Mouse (Mus musculus) layer of hippocampus, postnatal 10 days (tissue): ENCODE measurements around the gene Ccdc61. TPM values are rescaled to one million over a fixed set of nuclear protein-coding genes. Genes with fewer than 3 reads are reported as not detected.
A peak's percentile ranks its signal among the peaks of the same experiment; 100 is the strongest.

Experiments
- DNase-seq, 2 experiments: peaks; one replicate each; pipeline ENCODE4 v3.0.0; 2021; ENCODE audit warnings: low spot score in 2 of 2
- long read RNA-seq: library from polyadenylated mRNA; stranded (forward); transcript quantifications from one replicate; pipeline ENCODE4 v2.0.0, GENCODE M21; 2023
- total RNA-seq, 2 experiments: library from RNA; stranded (reverse); gene quantifications; 2 replicates each; pipeline ENCODE4 v1.2.3; 2021

Ccdc61 gene
- 10 to 100 TPM; 11.9 to 14.4 TPM for total RNA-seq
- long read RNA-seq, transcript Ccdc61-201 (14 exons, 2,022 nt) = major isoform, 7 of 23 reads
- long read RNA-seq, partial matches to known transcripts = 4 of 23 reads
- long read RNA-seq, other reads (novel, unspliced or antisense) = 11 of 23 reads

DNA sequence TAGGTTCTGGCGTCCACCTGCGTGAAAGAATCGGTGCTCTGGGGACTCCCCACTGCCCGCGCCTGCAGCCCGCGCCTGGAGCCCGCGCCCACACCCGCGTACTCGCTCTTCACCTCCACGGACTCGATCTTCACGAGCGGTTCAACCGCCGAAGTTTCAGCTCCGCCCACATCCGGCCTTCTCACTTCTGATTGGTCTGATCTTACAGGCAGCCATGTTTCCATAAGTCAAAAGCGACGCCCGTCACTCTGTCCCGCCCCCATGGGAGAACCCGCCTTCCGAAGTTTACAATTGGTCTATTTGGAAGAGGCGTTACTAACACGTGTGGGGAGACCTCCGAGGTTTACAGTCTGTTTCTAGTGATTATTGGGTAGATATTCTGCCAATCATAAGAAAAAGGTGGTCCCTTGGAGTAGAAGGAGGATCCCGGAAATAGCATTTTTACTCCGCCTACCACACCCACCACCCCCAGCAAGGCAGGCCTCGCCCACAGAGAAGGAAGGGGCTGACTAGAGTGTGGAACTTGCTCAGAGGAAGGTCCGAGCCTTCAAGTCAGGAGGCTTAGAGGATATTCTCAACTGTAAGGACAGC is at the start of gene Ccdc61:
Gene Ccdc61, minus strand, starts transcription at position 175 of the 591 bp plus-strand sequence.
- peak; percentile 96 to 97 for DNase-seq

DNA sequence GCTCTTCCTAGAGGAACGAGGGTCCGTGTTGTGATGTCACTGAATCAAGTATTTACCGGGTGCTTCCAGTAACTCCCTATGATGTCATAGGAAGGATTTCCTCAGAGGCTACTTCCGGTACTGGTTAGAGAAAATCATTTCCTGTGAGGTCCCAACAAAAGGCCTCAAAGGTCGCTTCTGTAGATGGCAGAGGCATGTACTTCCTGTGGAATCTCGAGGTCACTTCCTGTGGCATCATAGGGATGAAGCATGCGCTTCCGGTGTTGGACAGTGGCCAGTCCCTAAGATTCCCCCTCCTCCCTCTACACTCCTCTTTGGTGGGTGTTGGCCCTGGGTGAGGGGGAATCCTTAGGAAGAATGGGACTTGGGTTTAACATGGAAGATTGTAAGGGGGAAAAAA is 49.2 kb upstream of the Ccdc61 start:
- no peak for DNase-seq

DNA sequence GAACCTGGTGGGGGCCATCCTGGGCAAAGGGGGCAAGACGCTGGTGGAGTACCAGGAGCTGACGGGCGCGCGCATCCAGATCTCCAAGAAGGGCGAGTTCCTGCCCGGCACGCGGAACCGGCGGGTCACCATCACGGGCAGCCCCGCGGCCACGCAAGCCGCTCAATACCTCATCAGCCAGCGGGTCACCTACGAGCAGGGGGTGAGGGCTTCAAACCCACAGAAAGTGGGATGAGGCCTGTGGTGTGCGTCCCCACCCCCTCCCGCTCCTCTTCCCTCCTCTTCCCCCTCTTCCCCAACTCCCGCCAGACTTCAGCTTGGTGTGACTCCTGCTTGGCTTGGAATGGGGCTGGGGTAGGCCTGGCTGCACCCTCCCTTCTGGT is 48.2 kb upstream of the Ccdc61 start:
- DNase-seq = peak in 1 of 2 experiments; percentile 42

DNA sequence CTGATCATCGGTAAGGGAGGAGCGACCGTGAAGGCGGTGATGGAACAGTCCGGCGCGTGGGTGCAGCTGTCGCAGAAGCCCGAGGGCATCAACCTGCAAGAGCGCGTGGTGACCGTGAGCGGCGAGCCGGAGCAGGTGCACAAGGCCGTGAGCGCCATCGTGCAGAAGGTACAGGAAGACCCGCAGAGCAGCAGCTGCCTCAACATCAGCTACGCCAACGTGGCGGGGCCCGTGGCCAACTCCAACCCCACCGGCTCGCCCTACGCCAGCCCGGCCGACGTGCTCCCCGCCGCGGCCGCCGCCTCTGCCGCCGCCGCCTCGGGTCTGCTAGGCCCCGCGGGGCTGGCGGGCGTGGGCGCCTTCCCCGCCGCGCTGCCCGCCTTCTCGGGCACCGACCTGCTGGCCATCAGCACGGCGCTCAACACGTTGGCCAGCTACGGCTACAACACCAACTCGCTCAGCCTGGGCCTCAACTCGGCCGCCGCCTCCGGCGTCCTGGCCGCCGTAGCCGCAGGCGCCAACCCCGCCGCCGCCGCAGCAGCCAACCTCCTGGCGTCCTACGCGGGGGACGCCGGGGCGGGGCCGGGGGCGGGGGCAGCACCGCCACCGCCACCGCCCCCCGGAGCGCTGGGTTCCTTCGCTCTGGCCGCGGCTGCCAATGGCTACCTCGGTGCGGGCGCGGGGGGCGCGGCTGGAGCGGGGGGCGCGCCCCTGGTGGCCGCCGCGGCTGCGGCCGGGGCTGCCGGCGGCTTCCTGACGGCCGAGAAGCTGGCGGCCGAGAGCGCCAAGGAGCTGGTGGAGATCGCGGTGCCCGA is 47.6 kb upstream of the Ccdc61 start:
- DNase-seq = peak; percentile 50 to 65

DNA sequence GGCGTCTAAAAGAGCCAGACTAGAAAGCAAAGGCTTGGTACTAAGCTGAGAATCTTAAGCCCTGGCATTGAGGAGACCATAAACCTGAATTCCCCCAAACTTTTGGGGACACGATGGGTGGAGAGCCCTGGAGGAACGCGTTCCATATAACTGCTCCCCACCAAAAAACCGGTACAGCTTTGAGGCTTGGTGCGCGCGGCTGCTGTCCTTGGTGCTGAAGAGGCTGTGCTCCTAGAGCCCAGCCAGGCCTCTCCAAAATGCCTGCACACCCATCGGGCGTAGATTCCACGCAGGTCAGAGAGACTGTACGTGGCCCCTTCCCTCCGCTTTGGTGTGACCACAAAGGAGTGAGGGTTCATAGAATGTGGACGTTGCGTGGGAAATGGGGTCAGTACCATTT is 41.2 kb upstream of the Ccdc61 start:
- DNase-seq = no peak

DNA sequence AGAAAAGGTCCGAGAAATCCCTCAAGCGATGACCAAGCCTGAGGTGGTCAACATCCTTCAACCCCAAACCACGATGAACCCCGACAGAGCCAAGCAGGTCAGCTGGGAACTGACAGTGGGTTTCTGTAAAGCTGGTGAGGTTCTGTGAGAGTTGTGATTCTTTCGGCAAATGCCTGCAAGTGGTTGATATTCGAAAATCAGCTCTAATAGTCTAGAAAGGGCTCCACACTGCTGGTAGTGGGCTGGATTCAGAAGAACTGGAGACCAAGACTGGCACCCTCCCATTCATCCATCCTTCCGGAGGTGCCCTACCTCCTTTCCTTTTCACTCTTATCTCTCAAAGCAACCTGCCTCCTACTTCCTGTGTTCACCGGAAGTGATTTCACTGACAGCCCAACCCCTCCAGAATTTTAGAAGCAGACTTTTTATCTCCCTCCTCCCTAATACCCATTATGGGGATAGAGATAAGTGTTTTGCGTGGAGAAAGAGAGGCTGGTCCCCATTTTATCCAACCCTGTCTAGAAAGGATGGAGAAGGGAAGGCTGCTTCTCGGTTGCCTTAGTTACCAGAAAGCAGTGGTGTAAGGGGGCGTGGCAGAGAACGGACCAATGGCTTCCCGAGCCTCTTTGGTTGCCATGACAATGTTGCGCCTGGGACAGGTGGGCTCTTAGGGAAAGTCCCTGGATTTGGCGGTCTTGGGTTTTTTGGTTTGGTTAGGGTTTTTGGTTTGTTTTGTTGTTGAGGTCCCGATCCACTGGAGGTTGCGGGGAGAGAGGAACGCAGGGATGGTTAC is 40.5 kb upstream of the Ccdc61 start:
- no peak for DNase-seq

DNA sequence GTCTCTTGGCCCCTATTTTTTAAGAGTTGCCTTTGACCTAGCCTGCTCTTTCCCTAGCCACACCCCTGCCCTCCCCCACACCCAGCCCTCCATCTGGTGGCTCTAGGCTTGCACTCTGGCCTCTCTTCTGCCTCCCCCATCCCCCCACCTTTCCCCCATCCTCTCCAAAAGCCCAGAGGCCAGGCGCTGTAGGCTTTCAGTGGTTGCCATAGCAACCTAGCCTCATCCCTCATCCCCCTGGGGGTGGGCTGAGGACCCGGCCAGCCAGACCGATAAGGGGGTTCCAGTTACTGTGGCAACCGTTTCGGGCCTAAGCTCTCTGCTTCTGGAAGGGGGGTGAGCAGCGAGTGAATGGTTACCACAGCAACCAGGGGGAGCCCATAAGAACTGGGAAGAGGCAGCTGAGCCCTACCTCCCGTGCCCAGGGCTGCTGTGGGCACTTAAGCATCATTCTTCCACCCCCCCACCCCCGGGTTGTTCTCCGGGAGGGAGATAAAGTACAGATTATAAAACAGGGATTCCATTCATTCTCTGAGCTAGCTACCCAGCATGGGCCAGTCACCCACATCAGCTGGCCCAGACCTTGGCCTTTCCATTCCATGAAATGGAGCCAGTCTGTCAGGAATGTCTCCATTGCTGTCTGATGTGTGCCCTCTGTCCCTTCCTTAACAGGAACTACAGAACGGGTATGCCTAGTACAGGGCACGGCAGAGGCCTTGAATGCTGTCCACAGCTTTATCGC is 39.7 kb upstream of the Ccdc61 start:
- DNase-seq = peak; percentile 48 to 57

DNA sequence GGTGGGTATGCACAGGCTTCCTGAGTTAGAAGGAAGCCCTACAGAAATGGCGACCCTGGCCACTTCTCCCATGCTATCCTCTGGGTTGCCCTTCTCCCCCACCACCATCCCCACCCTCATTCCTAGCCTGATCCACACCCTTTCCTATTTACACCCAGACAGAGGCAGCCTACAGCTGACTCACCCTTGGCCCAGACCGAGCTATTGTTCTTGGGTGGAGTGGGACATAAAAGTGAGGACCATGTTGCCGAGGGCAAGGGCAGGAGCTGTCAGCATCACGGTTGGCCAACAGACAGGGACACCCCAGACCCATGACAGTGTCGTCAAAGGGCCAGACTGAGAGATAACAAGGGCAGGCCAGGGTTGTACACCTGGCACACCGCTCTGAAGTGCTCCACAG is 37.9 kb upstream of the Ccdc61 start:
- DNase-seq = no peak

DNA sequence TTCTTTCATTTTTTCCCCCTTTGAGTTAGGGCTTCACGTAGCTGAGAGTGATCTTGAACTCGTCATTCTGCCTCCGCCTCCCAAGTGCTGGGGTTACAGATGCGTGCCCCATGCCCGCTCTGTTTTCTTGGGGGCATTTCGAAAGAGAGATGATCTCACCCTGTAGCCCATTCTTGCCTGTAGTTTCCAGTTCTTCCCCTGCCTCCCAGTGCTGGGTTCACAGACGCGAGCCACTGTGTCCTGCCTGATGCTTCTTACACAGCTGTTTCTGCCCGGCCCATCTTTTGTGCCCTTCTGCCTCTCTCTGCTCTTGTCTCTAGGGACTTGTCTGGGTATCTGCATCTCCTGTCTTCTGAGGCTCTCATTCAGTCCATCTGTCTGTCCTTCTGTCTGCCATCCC is 32.6 kb upstream of the Ccdc61 start:
- DNase-seq = no peak

DNA sequence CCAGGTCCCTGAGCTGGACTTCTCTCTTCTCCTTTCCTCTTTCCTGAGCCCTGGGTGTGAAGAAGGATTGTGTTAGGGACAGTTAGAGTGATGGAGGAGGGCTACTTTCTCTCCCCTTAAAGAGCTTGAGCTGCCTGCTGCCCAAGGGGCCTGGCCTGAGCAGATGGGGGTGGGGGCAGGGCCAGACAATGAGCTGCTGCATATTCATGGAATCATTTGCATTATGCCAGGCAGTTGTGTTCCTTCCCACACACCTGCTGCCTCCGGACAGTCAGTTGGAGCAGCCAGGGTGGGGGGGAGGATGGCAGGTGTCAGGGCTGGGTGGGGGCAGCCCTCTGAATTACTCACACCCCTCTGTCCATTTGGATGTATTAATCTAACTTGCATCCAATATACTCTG is 32.2 kb upstream of the Ccdc61 start:
- DNase-seq = no peak

DNA sequence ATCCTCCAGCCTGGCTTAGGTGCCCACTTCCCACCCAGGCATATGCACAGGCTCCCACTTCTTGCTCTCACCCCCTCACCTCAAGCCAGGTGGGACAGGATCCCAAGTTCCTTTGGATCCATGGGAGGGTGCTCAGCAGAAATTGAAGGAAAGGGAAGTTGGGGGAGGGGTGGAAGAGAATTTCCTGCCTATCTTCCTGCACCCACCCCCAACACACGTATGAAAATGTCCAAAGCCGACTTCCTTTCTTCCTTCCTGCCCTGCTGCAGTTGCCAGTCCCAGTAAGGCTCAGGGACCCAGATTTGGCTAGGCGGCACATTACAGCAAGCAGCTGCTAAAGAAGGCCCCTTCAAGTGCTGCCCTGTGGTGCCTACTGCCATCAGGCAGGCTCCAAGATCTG is 17.5 kb upstream of the Ccdc61 start:
- DNase-seq = no peak

DNA sequence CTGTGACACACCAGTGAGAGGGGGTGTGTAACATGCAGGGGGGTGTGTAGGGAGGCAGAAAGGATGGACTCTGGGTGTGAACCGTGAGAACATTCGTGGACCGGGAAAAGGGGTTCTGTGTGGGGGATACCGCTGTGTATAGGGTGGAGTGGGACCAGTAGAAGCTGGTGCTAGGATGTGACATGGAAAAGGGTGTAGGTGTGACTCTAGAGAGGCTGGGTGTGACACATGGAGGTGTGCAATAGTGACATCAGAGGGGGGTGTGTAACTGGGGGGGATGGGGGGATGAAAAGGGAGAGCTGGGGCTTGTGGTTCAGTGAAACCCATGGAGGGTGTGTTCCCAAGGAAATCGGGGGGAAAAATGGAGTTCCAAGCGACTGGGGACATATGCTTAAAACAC is 16.7 kb upstream of the Ccdc61 start:
- no peak for DNase-seq

DNA sequence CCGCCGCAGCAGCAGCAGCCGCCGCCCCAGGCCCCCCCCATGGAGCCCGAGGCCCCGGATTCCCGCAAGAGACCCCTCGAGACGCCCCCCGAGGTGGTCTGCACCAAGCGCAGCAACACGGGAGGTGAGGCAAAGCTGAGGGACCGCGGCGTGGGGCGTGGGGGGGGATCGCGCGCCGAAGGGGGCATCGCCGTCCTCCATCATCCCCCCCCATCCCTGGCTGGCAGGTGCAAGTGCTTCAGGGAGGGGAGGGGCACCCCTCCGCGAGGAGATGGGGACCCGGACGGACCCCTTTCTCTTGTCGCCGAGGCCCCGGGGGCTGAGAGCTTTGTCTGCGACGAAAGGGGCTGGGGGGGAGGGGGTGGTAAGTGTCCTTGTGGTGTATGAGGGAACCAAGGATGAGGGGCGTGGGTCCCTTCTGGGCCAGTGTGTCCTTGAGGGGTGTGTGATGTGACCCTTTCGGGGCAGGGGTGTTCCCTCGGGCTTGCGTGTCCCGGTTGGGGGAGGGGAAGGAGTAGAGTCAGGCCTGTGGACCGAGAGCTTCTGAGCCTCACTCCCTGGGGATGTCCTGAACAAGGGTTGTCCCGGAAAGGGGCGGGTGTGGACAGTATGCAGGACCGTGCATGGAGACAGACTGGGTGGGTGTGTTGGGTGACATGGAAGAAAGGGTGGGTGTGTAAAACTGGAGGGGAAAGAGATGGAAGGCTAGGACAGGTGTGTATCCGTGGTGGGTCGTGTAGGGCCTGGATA is 16.0 kb upstream of the Ccdc61 start:
- DNase-seq = peak; percentile 45 to 63

DNA sequence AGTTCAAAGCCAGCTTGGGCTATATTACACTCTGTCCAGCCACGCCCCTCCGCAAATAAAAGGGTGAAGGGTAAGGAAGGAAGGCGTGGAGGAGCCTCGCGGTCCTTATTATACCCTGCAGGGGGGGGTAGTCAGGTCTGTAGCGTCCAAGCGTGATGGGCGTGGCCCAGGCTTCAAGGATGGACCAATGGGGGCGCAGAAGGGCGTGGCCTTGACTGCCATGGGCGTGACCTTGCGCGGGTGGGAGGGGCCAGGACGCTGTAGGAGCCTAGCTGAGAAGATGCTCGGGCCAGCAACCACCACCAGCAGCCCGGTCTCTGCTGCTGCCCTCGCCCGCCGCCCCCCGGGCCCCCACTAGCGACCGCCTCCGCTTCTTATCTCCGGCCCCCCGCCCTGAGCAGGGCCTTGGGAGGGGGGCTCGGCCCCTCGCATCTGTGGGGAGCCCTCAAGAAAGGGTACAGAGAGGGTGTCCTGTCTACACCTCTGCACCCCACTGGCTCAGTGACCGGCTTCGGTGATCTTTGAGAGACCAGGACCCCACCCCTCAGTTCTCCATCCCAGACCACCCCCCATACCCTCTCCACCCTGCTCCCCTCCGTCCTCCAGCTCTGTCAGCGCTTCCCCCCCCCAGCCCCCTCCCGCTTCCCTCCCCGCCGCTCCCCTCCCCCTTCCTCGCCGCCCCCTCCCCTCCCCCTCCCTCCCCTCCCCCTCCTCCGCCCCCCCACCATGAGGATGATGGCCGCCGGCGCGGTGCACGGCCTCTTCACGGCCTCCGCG is 15.1 kb upstream of the Ccdc61 start, which contains the start of gene Nova2:
Gene Nova2, plus strand, starts transcription at position 727 of the 777 bp plus-strand sequence.
- peak; percentile 97 to 98 for DNase-seq

DNA sequence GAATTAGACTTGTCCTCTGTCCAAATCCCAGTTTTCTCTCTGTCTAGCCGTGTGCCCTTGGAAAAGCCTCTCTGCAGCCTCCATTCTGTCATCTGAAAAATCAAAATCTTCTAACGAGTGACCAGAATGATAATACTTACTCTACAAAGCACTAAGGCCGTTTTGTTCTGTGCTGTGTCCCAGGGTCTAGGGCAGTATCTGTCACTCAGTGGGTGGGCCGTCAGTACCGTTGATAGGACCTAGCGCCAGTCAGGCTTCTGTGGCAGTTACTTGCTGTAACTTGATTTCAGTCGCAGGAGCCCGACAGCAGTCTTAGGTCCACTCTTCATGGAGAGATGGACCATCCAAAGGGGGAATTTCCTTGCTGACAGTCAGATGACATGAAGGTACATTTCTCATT is 14.1 kb upstream of the Ccdc61 start:
- DNase-seq = peak in 1 of 2 experiments; percentile 15

DNA sequence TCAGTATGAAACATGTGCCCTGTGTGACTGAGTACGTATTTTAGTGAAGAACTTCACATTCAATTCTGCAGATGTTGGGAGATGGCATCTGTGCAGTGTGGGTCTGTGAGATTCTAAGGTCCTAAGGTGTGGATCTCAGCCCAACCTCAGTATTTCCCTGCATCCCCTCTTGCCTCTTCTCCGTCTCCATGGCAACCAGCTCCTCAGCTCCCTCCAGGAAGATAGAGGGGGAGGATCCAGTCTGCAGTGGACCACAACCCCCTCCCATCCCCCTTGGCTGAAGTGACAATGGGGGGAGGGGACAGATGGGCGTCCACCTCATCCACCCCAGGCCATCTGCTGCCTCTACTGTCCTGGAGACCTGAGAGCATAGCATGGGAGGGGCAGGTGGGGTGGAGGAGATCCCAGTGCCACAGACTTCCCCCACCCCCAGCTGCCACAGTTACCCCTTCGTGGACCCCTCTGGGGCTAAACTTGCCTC is 13.5 kb upstream of the Ccdc61 start:
- DNase-seq = peak; percentile 31 to 46

DNA sequence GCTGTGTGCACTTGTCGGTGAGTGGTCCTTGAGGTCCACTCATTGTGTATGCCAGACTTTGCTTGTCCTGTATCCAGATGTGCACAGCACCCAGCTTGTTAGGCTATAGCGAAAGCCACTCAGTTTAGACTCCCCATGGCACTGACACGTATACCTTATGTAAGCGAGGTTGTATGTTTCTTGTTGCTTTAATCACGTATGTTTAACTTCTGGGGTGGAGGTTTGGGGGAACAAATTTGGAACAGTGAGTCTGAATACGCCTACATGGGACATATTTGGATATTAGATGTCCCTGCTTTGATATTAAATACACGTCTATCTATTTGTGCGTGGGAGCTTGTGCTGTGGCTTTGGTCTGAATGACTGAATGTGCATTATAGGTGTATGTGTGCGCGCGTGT is 13.1 kb upstream of the Ccdc61 start:
- no peak for DNase-seq

DNA sequence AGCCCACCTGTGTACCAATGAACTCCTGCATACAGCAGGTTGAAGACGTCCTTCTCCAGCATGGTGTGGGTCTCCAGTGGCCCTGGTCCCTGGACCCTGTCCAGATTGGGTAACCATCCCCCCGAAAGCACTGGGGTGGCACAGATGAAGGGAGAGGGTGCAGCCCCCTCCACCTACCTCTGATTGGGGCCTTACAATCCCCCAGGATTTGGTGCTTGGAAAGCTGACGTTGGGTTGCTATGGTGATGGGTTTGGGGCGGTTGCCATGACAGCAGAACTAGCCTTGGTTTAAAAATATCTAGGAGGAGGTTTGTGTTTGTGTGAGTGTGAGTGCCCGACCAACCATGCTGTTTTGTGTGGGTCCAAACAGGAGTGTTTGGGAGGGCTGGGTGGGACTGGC is 12.6 kb upstream of the Ccdc61 start:
- peak; percentile 75 to 83 for DNase-seq

DNA sequence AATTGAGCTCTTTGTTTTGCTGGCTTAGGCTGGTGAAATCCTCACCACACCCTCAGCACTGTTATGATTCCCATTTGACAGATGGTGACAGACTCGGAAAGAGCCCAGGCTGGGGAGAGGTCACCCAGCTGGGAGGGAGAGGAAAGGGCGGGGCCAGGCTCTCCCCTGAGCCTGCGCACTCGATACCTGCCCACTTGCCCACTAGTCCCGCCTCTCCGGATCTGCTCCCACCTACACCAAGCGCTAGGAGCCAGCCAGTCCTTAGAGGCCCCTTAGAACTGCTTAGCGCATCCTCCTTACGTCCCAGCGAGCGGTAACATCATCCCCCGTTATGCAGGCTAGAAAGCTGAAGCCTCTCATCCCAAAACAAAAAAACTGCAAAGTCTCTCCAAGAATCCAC is 10.9 kb upstream of the Ccdc61 start:
- DNase-seq = peak; percentile 54 to 67
